Mouse (Mus musculus) limb, embryonic 10.5 days (tissue): ENCODE results near the gene Klhl10. TPM values are rescaled to one million over a fixed set of nuclear protein-coding genes. Genes with fewer than 3 reads are reported as not detected.

ENCODE experiments used
- DNase-seq: peaks from one replicate; pipeline ENCODE4 v3.0.0-alpha.2; 2017; ENCODE audit warnings: low spot score
- H3K27ac ChIP-seq: fragments of 300-500 bp; sonication (generic); 2 replicates; pipeline ENCODE4 v1.5.1; 2016; ENCODE audit warnings: mild to moderate bottlenecking
- H3K27me3 ChIP-seq: fragments of 300-500 bp; sonication (generic); 2 replicates; pipeline ENCODE4 v1.6.1; 2016; ENCODE audit warnings: low read depth, mild to moderate bottlenecking; ENCODE audit not compliant: poor library complexity, severe bottlenecking
- H3K36me3 ChIP-seq: fragments of 300-500 bp; sonication (generic); 2 replicates; pipeline ENCODE4 v1.6.1; 2016; ENCODE audit warnings: mild to moderate bottlenecking, moderate library complexity
- H3K4me1 ChIP-seq: fragments of 300-500 bp; sonication (generic); 2 replicates; pipeline ENCODE4 v1.6.1; 2016
- H3K4me3 ChIP-seq: fragments of 300-500 bp; sonication (generic); 2 replicates; pipeline ENCODE4 v1.5.1; 2016; ENCODE audit warnings: mild to moderate bottlenecking, moderate library complexity
- H3K9me3 ChIP-seq: fragments of 300-500 bp; sonication (generic); replicated peaks from 2 replicates; pipeline ENCODE4 v1.6.1; 2016; ENCODE audit warnings: mild to moderate bottlenecking
- WGBS: fragments of 180-500 bp; shearing (Covaris S2); methylation state at CpG from one replicate; pipeline ENCODE4 v1.1.7; 2016; 5-methylcytosine and 5-hydroxymethylcytosine counted together
- polyA plus RNA-seq: library from polyadenylated mRNA; unstranded; fragments of >200 nt; fragmentation: Nextera tagmentation; extraction: Ambion mirVana; gene quantifications from 2 replicates; pipeline ENCODE4 v1.2.1, GENCODE M21; 2016

Gene Klhl10
- polyA plus RNA-seq, 1 experiment from 2014 or later = 0.69 TPM

DNA sequence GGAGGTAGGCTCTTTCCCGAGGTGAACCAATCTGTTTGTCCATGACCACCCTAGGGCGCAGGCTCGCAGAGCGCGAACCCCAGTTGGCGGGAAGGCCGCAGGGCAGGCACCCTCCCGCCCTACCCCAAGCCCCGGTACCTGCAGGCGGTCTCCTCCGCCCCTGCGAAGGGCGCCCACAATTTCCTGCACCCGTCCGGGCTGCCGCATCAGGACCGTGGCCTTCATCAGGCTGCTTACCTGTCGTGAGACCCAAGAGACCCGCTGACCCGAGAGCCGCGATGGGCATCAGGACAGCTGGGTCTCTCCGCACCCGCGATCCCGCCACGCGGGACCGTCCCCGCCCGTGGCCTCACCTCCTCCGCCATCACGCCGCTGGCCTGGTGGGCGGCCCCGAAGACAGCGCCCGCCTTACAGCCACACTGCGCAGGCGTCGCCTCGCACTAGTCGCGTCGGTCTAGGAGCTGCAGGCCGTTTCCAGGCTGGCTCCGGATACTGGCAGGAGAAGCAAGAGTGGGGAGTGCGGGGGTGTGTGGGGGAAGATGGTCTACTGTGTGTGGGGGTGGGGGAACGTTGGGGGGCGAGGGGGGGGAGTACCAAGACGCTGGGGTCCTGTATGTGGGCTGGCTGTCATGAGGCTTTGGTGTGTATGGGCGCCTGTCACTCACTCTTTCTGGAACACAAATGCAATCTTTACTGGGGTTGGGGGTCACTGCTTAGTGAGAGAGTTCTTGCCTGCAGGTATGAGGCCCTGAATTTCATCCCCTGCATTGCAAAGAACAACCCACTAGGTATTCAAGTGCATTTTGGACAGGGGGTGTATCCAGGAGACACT, 810 bp upstream of the Klhl10 start:
- Histone ChIP-seq H3K4me3 (peak overlapping the region; percentile 99), H3K27ac (peak overlapping the region; percentile 97), H3K9me3 (no peaks in the 10 kb centered on the region), H3K36me3 (peaks cover 40% of the 10 kb centered on the region), H3K27me3 (no peaks in the 10 kb centered on the region), H3K4me1 (peaks cover 24% of the 10 kb centered on the region)
- peak; percentile 87 for DNase-seq
- 1% methylated on average over 52 of the region's 52 CpGs for WGBS

DNA sequence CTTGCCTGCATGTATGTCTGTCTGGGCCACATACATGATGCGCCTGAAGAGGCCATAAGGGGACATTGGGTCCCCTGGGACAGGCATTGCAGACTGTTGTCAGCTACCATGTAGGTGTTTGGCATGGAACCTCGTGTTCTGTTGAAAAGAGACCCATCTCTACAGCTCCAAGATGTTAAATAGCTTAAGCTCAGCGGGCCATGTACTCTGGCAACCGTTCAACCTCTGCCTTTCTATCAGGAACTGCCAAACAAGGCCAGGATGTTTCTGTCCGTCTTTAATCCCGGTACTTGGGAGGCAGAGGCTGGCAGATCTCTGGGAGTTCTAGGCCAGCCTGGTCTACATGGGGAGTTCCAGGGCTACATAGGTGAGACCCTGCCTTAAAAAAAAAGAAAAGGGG, 908 bp downstream of the Klhl10 start:
- Histone ChIP-seq H3K9me3 (no peaks in the 10 kb centered on the region), H3K36me3 (peaks cover 22% of the 10 kb centered on the region), H3K27me3 (no peaks in the 10 kb centered on the region), H3K27ac (no peak overlapping the region), H3K4me1 (peaks cover 24% of the 10 kb centered on the region), H3K4me3 (no peak overlapping the region)
- DNase-seq = no peak
- 88% methylated on average over 6 of the region's 6 CpGs for WGBS

DNA sequence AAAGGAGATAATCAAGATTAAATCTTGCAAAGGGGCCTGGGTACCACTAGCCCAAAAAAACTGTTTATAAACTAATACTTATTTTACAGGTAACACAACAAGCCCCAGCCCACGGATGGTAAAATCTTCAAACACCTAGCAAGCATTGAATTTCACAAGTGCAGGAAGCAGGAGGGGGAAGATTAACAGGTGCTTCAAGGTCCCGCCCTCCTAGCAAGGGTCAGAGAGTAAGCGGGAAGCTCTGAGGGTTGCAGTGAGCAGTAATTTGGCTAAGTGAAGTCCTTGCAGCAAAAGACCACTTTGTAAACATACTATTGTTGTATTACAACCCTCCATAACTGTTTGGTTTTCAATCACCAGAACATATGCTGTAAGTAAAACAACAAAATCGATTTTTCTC, 15.5 kb downstream of the Klhl10 start:
- no peaks in the 10 kb centered on the region for H3K27me3 ChIP-seq
- peaks cover 67% of the 10 kb centered on the region for H3K36me3 ChIP-seq
- DNase-seq = no peak
- H3K4me3 ChIP-seq = no peak overlapping the region
- 75% methylated on average over 4 of the region's 4 CpGs for WGBS
- no peak overlapping the region for H3K27ac ChIP-seq
- H3K4me1 ChIP-seq = no peaks in the 10 kb centered on the region
- H3K9me3 ChIP-seq = no peaks in the 10 kb centered on the region

DNA sequence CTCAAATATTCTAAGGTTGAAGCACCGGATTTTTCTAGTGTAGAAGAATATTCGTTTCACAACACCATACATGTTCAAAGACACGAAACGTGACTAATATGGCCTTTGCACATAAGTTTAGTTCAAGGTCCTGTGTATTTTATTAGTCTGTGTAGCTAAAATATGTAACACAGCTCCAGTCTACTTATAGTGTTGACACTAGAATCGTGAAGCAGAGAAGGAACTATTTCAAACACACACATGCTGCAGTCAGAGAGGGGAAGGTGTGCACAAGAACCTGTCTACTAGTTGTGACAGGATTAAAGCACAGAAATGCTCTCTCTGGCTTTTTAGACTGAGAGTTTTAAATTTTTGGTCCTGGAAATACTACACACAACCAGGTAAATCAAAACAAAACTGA, 16.0 kb downstream of the Klhl10 start:
- Histone ChIP-seq H3K4me1 (no peaks in the 10 kb centered on the region), H3K36me3 (peaks cover 71% of the 10 kb centered on the region), H3K4me3 (no peak overlapping the region), H3K27me3 (no peaks in the 10 kb centered on the region), H3K27ac (no peak overlapping the region), H3K9me3 (no peaks in the 10 kb centered on the region)
- no peak for DNase-seq
- WGBS = 92% methylated on average over 5 of the region's 5 CpGs

DNA sequence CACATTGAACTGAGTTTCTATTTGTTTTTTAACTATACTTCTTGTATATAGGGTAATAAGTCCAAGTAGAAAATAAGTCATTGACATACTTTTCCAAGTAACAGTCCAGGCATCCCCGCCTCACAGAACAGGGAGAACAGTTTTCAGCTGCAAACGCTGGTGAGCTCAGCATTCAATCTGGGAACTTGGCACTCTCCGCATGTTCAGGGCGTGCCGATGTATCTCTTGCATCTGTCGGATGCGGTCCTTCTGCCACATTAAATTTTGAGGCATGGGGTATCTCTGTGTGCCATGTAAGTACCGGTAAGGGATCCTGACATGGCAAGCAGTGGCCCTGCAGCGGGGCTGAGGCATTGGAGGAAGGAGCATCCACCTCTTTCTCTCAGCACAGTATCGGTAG, 21.0 kb downstream of the Klhl10 start:
- Histone ChIP-seq H3K4me1 (no peaks in the 10 kb centered on the region), H3K27ac (no peak overlapping the region), H3K4me3 (no peak overlapping the region), H3K36me3 (peaks cover 77% of the 10 kb centered on the region), H3K9me3 (no peaks in the 10 kb centered on the region), H3K27me3 (no peaks in the 10 kb centered on the region)
- DNase-seq = no peak
- WGBS = 93% methylated on average over 10 of the region's 10 CpGs

DNA sequence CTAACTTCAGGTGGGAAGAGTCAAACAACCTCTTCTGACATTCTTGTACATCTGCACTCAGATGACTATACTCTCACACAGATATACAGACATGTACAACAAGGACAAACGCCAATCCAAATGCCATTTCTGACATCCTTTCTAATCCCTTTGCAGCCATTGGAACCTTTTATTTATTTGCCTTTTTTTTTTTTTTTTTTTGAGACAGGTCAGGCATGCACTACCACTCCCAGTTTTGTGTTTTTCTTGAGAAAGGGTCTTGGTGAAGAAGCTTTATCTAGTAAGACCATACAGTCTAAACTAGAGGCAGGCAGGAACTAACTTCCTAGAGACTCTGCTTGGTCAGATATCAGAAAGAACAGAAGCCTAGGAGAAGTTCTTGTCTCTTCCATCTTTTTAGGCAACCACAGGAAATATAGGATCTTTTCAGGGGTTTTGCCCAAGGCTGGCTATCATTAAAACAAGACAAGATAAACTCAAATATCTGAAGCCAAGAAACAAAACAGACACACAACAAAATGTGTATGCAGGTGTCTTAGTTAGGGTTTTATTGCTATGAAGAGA, 23.6 kb downstream of the Klhl10 start:
- peaks cover 4% of the 10 kb centered on the region for H3K4me1 ChIP-seq
- H3K27me3 ChIP-seq = no peaks in the 10 kb centered on the region
- DNase-seq = no peak
- WGBS = 90% methylated on average over 1 of the region's 1 CpGs
- no peak overlapping the region for H3K4me3 ChIP-seq
- H3K9me3 ChIP-seq = no peaks in the 10 kb centered on the region
- no peak overlapping the region for H3K27ac ChIP-seq
- H3K36me3 ChIP-seq = peaks cover 79% of the 10 kb centered on the region

DNA sequence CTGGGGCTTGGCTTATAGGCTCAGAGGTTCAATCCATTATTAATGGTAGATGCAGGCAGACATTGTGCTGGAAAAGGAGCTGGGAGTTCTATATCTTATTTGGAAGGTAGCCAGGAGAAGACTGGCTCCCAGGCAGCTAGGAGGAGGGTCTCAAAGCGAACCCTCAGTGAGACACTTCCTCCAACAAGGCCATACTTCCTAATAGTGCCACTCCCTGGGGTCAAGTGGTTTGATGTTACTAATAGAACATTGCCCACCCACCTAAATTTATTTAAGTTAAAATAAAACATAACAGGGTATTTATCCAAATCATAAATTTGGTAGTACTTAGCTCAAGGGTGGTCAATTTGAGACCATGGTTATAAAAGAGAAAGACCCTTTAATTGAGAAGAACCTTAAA, 24.1 kb downstream of the Klhl10 start:
- no peaks in the 10 kb centered on the region for H3K9me3 ChIP-seq
- 81% methylated on average over 1 of the region's 1 CpGs for WGBS
- H3K27me3 ChIP-seq = no peaks in the 10 kb centered on the region
- peaks cover 74% of the 10 kb centered on the region for H3K36me3 ChIP-seq
- no peak overlapping the region for H3K4me3 ChIP-seq
- peaks cover 9% of the 10 kb centered on the region for H3K4me1 ChIP-seq
- DNase-seq = no peak
- no peak overlapping the region for H3K27ac ChIP-seq

DNA sequence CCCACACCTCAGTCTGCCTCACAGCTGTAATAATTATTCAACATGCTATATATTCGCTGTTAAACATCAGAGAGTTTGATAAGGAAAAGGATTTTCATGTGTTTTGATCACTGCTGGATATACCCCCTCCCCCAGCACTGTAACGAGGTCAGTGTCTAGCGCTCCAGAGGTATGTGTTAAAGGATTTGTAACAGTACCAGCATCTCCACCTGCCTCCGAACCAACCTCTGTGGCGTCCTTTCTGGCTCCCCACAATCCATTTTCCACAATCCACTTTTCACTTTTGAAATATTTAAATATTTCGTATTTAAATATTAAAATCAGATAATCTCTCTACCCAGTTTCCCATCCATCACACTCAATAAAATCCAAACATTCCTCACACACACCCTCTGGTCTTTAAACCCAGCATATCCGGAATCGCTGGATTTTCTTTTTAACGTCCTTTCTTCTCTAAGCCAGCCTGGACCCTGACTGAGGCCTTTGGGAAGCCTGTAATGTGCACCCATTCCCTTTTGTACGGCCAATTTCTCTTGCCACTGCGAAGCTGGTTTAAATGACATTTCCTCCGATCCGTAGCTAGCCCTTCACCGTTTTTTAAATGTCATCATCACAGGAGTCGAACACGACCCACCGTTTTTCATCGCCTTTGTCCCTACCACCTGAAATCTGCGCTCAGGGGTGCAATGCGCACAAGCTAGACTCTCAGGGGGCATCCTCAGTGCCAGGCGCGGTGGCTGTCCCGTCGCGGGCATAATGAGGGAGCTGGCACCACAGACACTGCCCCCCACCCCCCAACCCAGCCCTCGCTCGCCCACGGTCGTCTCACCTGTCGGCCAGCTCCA, 29.9 kb downstream of the Klhl10 start:
- H3K27ac ChIP-seq = peak overlapping the region; percentile 93
- DNase-seq = no peak
- 5% methylated on average over 30 of the region's 30 CpGs for WGBS

DNA sequence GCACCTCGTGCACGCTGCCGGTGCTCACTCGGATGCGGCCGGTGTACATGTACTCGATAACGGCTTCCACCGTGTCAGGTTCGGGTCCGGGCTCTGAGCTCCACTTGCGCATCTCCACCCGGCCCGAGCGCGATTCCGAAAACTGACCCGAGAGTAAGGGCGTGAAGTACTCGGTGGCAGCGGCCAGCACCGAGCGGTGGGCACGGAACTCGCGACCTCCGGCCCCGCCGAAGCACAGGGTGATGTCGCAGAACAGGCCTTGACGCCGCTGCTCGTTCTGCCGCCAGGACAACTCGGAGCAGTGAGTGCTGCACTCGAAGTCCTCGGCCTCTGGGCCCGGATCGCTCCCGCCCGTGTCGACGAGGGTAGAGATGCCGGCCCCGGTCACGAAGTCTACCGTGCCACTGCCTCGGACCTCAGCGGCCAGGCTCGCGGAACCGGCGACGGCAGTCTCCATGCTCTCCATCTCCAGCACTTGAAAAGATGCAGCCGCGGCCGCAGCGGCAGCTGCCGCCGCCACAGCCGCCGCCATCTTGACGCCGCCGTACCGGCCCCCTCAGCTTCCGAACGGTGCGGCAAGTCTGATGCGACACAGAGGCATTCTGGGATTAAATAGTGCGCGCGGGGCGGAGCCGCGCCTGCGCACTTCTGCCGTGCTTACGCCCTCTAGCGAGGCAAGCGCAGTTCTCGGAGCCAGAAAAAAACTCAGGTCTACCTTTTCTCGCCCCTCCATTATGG, 30.6 kb downstream of the Klhl10 start, which contains the start of gene Klhl11:
Gene Klhl11 (minus strand): TSS at position 545 of the 738 bp plus-strand sequence.
- Histone ChIP-seq H3K36me3 (peaks cover 45% of the 10 kb centered on the region), H3K9me3 (no peaks in the 10 kb centered on the region), H3K27me3 (no peaks in the 10 kb centered on the region), H3K4me3 (peak within 1 kb of the TSS; percentile 97), H3K27ac (peak within 1 kb of the TSS; percentile 93), H3K4me1 (peaks cover 20% of the 10 kb centered on the region)
- peak; percentile 94 for DNase-seq
- under 1% methylated on average over 83 of the region's 83 CpGs for WGBS

More for the DNA sequence above, 29.9 kb downstream of the Klhl10 start:
- no peaks in the 10 kb centered on the region for H3K27me3 ChIP-seq
- no peaks in the 10 kb centered on the region for H3K9me3 ChIP-seq
- peaks cover 20% of the 10 kb centered on the region for H3K4me1 ChIP-seq
- H3K36me3 ChIP-seq = peaks cover 43% of the 10 kb centered on the region
- peak overlapping the region; percentile 97 for H3K4me3 ChIP-seq

DNA sequence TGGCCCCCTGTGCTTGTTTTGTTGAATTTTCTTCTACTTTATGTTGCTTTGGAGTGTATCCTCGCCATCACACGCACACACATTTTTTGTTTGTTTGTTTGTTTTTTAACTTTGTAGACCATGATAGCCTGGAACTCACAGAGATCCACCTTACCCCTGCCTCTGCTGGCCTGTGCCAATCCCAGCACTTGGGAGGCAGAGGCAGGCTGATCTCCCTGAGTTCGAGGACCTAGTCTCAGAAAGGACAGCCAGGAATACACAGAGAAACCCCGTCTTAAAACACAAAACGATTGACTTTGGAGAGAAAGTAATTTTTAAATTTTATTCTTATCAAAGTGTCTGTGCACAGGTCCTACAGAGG, 31.2 kb downstream of the Klhl10 start:
- 30% methylated on average over 5 of the region's 5 CpGs for WGBS
- peaks cover 46% of the 10 kb centered on the region for H3K36me3 ChIP-seq
- H3K27ac ChIP-seq = peak overlapping the region; percentile 93

DNA sequence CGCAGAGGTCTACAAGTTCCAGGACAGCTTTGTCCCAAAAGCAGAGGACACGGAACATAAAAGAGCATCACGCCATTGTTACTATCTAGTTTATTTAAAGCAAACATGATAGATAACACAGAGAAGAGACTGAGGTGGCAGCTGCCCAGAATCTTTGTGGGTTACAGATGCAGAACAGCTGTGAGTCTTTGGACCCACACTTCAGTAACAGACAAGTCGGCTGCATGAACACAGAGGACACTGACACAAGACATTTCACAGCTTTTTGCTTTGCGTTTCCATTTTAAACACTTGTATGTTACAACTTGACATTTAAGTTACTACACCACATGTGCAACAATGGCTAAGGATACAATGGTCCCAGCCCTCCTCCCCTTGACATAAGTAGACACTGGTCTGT, 34.6 kb downstream of the Klhl10 start:
- Histone ChIP-seq H3K27ac (no peak overlapping the region), H3K27me3 (no peaks in the 10 kb centered on the region), H3K4me3 (no peak overlapping the region), H3K4me1 (peaks cover 7% of the 10 kb centered on the region), H3K9me3 (no peaks in the 10 kb centered on the region), H3K36me3 (peaks cover 57% of the 10 kb centered on the region)
- DNase-seq = no peak
- 94% methylated on average over 5 of the region's 5 CpGs for WGBS

More for the DNA sequence above, 31.2 kb downstream of the Klhl10 start:
- Histone ChIP-seq H3K4me3 (peak overlapping the region; percentile 97), H3K4me1 (peaks cover 20% of the 10 kb centered on the region), H3K27me3 (no peaks in the 10 kb centered on the region), H3K9me3 (no peaks in the 10 kb centered on the region)
- DNase-seq = no peak

DNA sequence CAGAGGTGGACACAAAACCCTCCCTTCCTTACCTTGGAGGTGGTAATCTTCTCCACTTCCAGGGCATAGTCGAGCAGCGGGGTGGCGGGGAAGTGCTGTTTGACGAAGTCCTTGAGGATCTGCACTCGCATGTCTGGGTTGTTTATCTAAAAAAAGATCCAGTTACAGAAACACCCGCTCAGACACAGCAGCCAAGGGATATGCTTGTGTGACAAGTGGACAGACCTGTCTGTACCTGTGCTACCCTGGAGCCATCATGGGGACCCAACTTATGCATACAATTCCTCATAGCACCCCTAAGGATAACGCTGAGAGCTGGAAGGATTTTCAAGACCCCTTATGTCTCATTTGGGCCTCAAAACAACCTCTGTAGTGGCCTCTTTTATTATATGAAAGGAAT, 37.4 kb downstream of the Klhl10 start:
- no peak for DNase-seq
- H3K4me1 ChIP-seq = no peaks in the 10 kb centered on the region
- H3K27ac ChIP-seq = no peak overlapping the region
- no peaks in the 10 kb centered on the region for H3K27me3 ChIP-seq
- no peak overlapping the region for H3K4me3 ChIP-seq
- no peaks in the 10 kb centered on the region for H3K9me3 ChIP-seq
- 77% methylated on average over 7 of the region's 7 CpGs for WGBS
- peaks cover 86% of the 10 kb centered on the region for H3K36me3 ChIP-seq
